Mouse (Mus musculus) layer of hippocampus, adult 9-10 months (tissue): ENCODE data around the gene Ppp1r35.

ENCODE experiments used
- DNase-seq: peaks from one replicate; pipeline ENCODE4 v3.0.0; 2022; ENCODE audit warnings: low spot score

Gene Ppp1r35

DNA sequence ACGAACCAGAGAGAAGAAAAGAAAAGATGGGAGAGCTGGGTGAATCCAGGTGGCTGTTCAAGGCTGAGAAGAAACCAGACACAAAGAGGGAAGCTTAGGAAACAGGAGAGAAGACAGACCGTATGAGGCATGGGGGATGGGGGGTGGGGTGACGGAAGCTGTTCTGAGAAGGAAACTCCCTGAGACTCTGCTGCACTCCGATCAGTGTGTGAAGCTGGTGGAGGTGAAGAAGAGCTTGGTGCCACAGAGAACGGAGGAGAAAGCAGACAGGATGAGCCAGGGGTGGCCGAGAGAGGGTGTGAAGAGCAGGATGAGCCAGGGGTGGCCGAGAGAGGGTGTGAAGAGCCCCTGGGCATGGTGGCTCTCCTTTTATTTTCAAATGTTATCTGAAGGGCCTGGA, 47.8 kb downstream of the Ppp1r35 start:
- no peak for DNase-seq

GRCm38 (mm10) chr5:137828694-137829093, 50.0 kb downstream of the Ppp1r35 start:
- DNase-seq, result no peak
